Mouse (Mus musculus) ES-E14 (cell line): Measurements from ENCODE around the gene Atxn1. TPM values are rescaled to one million over a fixed set of nuclear protein-coding genes. Genes with fewer than 3 reads are reported as not detected.

Experiments used
- DNase-seq: peaks from one replicate; pipeline ENCODE4 v3.0.0-alpha.2; 2013; ENCODE audit warnings: low read depth, low spot score
- H3K27ac ChIP-seq: 2 replicates; pipeline ENCODE4 v1.5.1; 2012; ENCODE audit warnings: low read depth, mild to moderate bottlenecking, low read length, moderate library complexity, mixed read lengths; ENCODE audit not compliant: poor library complexity, insufficient read depth, severe bottlenecking
- H3K36me3 ChIP-seq: 2 replicates; pipeline ENCODE4 v1.6.1; 2012; ENCODE audit warnings: mild to moderate bottlenecking, low read length, moderate library complexity, mixed read lengths; ENCODE audit not compliant: control insufficient read depth, poor library complexity, insufficient read depth, severe bottlenecking
- H3K4me1 ChIP-seq, 2 experiments: fragments of 150-350 bp in 1 of 2; sonication (generic) in 1 of 2; 2 replicates each; pipeline ENCODE4 v1.6.1; 2012; ENCODE audit warnings: low read length in 2 of 2, mild to moderate bottlenecking in 1 of 2, mixed read lengths in 1 of 2; ENCODE audit not compliant: control insufficient read depth in 2 of 2, insufficient read depth in 2 of 2, poor library complexity in 1 of 2
- H3K4me3 ChIP-seq, 2 experiments: fragments of 150-350 bp in 1 of 2; sonication (generic) in 1 of 2; 2 replicates each; pipeline ENCODE4 v1.5.1; 2012; ENCODE audit warnings: low read length in 2 of 2, low read depth in 1 of 2, mild to moderate bottlenecking in 1 of 2, mixed read lengths in 1 of 2; ENCODE audit not compliant: insufficient read depth in 1 of 2, poor library complexity in 1 of 2, severe bottlenecking in 1 of 2
- H3K9ac ChIP-seq: 2 replicates; pipeline ENCODE4 v1.6.1; 2012; ENCODE audit warnings: low read depth, mild to moderate bottlenecking, low read length, mixed read lengths; ENCODE audit not compliant: poor library complexity, insufficient read depth, severe bottlenecking
- H3K9me3 ChIP-seq: fragments of 150-350 bp; sonication (generic); 2 replicates; pipeline ENCODE4 v1.6.1; 2012; ENCODE audit warnings: low read depth, mild to moderate bottlenecking, low read length; ENCODE audit not compliant: control insufficient read depth, insufficient read depth
- CHD2 ChIP-seq: IDR thresholded peaks from 2 replicates; pipeline ENCODE4 v1.6.1; 2014; ENCODE audit warnings: mild to moderate bottlenecking, low read depth, low read length, inconsistent platforms
- HCFC1 ChIP-seq: IDR thresholded peaks from 2 replicates; pipeline ENCODE4 v1.6.1; 2012; ENCODE audit warnings: low read length, inconsistent platforms, borderline replicate concordance; ENCODE audit not compliant: insufficient read depth
- MAFK ChIP-seq: IDR thresholded peaks from 2 replicates; pipeline ENCODE4 v1.6.1; 2014; ENCODE audit warnings: mild to moderate bottlenecking, low read depth, low read length, inconsistent platforms; ENCODE audit not compliant: insufficient read depth
- ZC3H11A ChIP-seq: IDR thresholded peaks from 2 replicates; pipeline ENCODE4 v1.6.1; 2012; ENCODE audit warnings: low read depth, mild to moderate bottlenecking, inconsistent platforms, low read length, borderline replicate concordance
- ZNF384 ChIP-seq: IDR thresholded peaks from 2 replicates; pipeline ENCODE4 v1.6.1; 2012; ENCODE audit warnings: low read depth, low read length, inconsistent platforms
- in situ Hi-C, 2 experiments: fragments of 600-800 bp; cut with MboI; formaldehyde crosslinking; loops; one replicate each; pipeline ENCODE4 v1.15.1; 2025; ENCODE audit warnings: low sequenced_read_pairs in 2 of 2, inconsistent platforms in 1 of 2; ENCODE audit not compliant: unreplicated experiment in 2 of 2
- total RNA-seq: library from RNA; depleted of rRNA; stranded (reverse); fragments of 300-350 nt; gene quantifications from 2 replicates; pipeline ENCODE4 v1.2.3, GENCODE M21; 2012

The Atxn1 gene
- total RNA-seq, 1 experiment = 7.8 TPM

GRCm38 (mm10) chr13:45516501-45517393 is 448.1 kb downstream of the Atxn1 start:
- peak overlapping the region; percentile 29 to 32; a peak in 3 of 4 replicates for H3K4me3 ChIP-seq
- no peak for TF ChIP-seq ZC3H11A
- no peak for TF ChIP-seq HCFC1
- no peak for TF ChIP-seq CHD2
- no peak for TF ChIP-seq ZNF384
- TF ChIP-seq MAFK = no peak
- H3K9ac ChIP-seq = peak overlapping the region; percentile 37; the same call in 1 of the 2 replicates
- no peak overlapping the region for H3K27ac ChIP-seq
- H3K36me3 ChIP-seq = no peaks in the 10 kb centered on the region
- peaks cover 2 to 14% of the 10 kb centered on the region in 2 experiments; a peak in 1 of 4 replicates for H3K4me1 ChIP-seq
- in situ Hi-C loops = no loop called here
- no peaks in the 10 kb centered on the region for H3K9me3 ChIP-seq
- DNase-seq = peak; percentile 60

DNA sequence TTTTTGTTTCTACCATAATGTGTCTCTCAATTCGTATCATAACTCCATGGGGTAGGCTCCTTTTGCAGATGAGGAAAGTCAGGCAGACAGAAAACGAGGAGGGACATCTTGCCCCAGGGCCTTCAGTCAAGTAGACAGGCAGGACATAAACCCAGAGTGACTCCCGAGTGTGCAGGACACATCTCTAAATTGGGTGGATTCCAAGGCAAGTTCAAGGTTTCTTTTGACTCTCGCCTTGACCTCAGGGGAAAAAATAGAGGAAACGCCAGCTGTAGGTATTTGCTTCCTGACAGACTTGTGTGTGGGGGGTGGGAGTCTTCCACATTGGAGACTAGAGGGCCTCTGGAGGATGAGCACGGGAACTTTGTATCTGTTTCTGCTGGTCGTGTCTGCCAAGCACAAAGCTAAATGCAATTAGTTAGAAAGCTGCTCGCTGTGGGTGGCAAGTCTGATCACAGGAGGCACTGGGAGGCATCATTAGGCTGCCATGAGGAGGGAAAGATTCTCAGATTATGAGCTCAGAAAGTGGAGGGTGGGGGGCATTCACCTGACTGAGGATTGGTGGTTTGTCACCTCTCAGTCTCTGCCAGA is 449.9 kb downstream of the Atxn1 start:
- Histone ChIP-seq H3K9me3 (no peaks in the 10 kb centered on the region), H3K36me3 (no peaks in the 10 kb centered on the region), H3K27ac (no peak overlapping the region), H3K4me1 (peaks cover 0 to 14% of the 10 kb centered on the region in 2 experiments; a peak in 1 of 4 replicates), H3K4me3 (no peak overlapping the region), H3K9ac (no peak overlapping the region)
- DNase-seq = no peak
- TF ChIP-seq HCFC1 (no peak), ZC3H11A (no peak), MAFK (no peak), ZNF384 (no peak), CHD2 (no peak)
- in situ Hi-C loops = no loop called here

- H3K9me3 ChIP-seq = no peaks in the 10 kb centered on the region
- H3K9ac ChIP-seq = no peak overlapping the region
- in situ Hi-C loops = no loop called here
- no peak overlapping the region for H3K4me3 ChIP-seq
- no peak for TF ChIP-seq ZNF384
- TF ChIP-seq CHD2 = no peak
- no peak for TF ChIP-seq HCFC1
- TF ChIP-seq ZC3H11A = no peak
- TF ChIP-seq MAFK = no peak
- H3K27ac ChIP-seq = no peak overlapping the region
- DNase-seq = no peak
- H3K36me3 ChIP-seq = no peaks in the 10 kb centered on the region
- peaks cover 0 to 17% of the 10 kb centered on the region in 2 experiments; a peak in 1 of 4 replicates for H3K4me1 ChIP-seq
Measured at GRCm38 (mm10) chr13:45514115-45514514, 450.7 kb downstream of the Atxn1 start.

- Histone ChIP-seq H3K4me3 (no peak overlapping the region), H3K9me3 (no peaks in the 10 kb centered on the region), H3K4me1 (peaks cover 0 to 19% of the 10 kb centered on the region in 2 experiments; a peak in 2 of 4 replicates), H3K27ac (no peak overlapping the region), H3K36me3 (no peaks in the 10 kb centered on the region), H3K9ac (no peak overlapping the region)
- in situ Hi-C loops = no loop called here
- DNase-seq = no peak
- TF ChIP-seq HCFC1 (no peak), ZNF384 (no peak), MAFK (no peak), CHD2 (no peak), ZC3H11A (no peak)
Measured at GRCm38 (mm10) chr13:45513009-45513984, 451.5 kb downstream of the Atxn1 start.
